Mouse (Mus musculus): Measurements from ENCODE around the gene Arhgef5. TPM values are rescaled to one million over a fixed set of nuclear protein-coding genes. Genes with fewer than 3 reads are reported as not detected.
A peak's percentile ranks its signal among the peaks of the same experiment; 100 is the strongest.
"Not testable (repeated sequence)": the region's sequence is repeated elsewhere in the genome, so short reads cannot be mapped to it uniquely, and the experiment has no call there.

The Arhgef5 gene
- polyA plus RNA-seq (2012; fragmentation: generic; extraction: Trizol), result 14.5 TPM

DNA sequence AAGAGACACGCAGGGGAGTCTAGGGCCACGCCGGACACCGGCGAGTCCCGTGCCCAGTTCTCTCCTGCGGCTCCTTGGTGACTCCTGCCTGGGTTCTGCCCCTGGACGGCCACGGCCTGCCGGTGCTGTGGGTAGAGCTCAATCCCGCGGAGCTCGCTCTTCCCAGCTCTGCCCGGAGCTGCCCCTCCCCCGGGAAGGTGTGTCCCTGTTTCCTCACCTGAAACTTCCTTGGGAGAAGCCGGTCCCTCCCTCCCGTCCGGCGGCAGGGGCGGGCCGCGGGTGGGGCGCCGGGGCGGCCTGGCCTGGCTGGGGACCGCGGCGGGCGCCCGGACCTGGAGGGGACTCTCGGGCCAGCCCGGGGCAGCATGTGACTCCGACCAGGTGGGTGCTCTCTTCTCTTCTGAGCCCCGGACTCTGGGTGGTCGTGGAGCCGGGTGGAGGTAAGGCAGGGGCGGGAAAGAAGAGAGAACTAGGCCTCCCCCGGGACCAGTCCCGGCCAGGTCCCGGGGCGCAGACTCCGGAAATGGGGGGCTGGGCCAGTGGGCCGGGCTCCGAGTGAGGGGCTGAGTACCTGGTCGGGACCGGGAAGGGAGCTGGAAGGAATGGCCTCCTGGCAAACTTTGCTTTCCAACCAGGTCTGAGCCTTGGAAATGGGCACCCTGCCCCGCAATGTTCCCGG lies at the start of gene Arhgef5:
Arhgef5 (plus strand) TSS at position 220 of the 679 bp plus-strand sequence.
- Histone ChIP-seq H3K27me3 (ENCODE audit: control insufficient read depth, insufficient read depth, insufficient read length) (no peaks in the 10 kb centered on the region), H3K79me2 (ENCODE audit: control insufficient read depth, insufficient read depth) (no peaks in the 10 kb centered on the region), H3K36me3 (ENCODE audit: control insufficient read depth, insufficient read depth) (no peaks in the 10 kb centered on the region), H3K4me3 (peak within 1 kb of the TSS; percentile 65), H3K4me2 (ENCODE audit: low read depth) (peak within 1 kb of the TSS; percentile 87), H3ac (ENCODE audit: control insufficient read depth, insufficient read length) (peak within 1 kb of the TSS; percentile 73)
- TF ChIP-seq TCF3 (IDR thresholded peaks at IDR 0.05; ENCODE audit: insufficient read length, low read depth) (no peak), POLR2A (IDR thresholded peaks at IDR 0.05; ENCODE audit: insufficient read length, low read depth) (peak; percentile 17)

DNA sequence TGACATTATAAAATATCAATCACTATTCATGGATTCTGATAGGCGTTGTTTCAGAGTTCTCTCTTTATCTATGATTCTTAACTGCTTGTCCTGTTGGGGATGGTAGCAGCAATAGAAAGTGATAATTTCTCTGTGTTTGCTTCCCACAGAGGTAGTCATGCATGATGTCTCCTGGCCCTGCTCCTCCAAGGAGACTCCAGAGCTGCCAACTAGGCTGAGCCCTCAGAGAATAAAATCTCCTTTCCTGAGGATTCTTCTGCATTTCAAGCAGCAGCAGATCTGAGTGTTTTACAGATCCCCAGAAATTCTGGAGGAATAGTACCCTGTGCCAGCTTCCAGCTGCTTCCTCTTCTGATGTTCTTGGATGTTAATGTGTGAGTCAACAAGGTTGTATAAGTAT lies 34.1 kb upstream of the Arhgef5 start, which contains the start of gene Olfr47:
Olfr47 (plus strand) TSS at position 275 of the 400 bp plus-strand sequence.
- H3K4me2 ChIP-seq (ENCODE audit: low read depth); H3ac ChIP-seq (ENCODE audit: control insufficient read depth, insufficient read length); H3K36me3 ChIP-seq (ENCODE audit: control insufficient read depth, insufficient read depth); H3K27me3 ChIP-seq (ENCODE audit: control insufficient read depth, insufficient read depth, insufficient read length); H3K79me2 ChIP-seq (ENCODE audit: control insufficient read depth, insufficient read depth); H3K4me3 ChIP-seq: not testable (repeated sequence)

DNA sequence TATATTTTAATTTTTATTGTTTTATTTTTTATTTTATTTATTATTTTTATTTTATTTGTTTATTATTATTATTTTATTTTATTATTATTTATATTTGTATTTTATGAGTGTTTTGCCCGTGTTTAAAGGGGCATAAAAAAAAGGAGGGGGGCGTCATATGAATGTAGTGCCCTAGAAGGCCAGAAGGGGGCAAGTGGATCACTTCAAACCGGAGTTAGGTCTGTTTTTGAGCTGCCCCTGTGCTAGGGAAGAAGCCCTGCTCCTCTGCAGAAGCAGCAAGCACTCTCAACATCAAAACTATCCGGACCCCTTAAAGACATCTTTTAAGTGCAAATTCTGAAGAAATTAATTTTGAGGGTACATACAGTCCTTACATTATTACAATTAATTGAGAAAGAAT lies 23.3 kb upstream of the Arhgef5 start:
- Histone ChIP-seq H3K27me3 (ENCODE audit: control insufficient read depth, insufficient read depth, insufficient read length) (no peaks in the 10 kb centered on the region), H3K4me2 (ENCODE audit: low read depth) (no peak overlapping the region), H3K79me2 (ENCODE audit: control insufficient read depth, insufficient read depth) (no peaks in the 10 kb centered on the region), H3ac (ENCODE audit: control insufficient read depth, insufficient read length) (no peak overlapping the region), H3K36me3 (ENCODE audit: control insufficient read depth, insufficient read depth) (no peaks in the 10 kb centered on the region), H3K4me3 (no peak overlapping the region)
- TF ChIP-seq REST (IDR thresholded peaks at IDR 0.05; ENCODE audit: insufficient read depth, insufficient read length), result no peak
- no peak for TF ChIP-seq TCF12 (IDR thresholded peaks at IDR 0.05; ENCODE audit: insufficient read depth, poor library complexity, severe bottlenecking)
- TF ChIP-seq USF1 (IDR thresholded peaks at IDR 0.05; ENCODE audit: low read depth), result no peak
- TF ChIP-seq POLR2AphosphoS2 (IDR thresholded peaks at IDR 0.05; ENCODE audit: insufficient read length, low read depth), result no peak
- no peak for TF ChIP-seq SRF (IDR thresholded peaks at IDR 0.05; ENCODE audit: control insufficient read depth, insufficient read length, low read depth)
- no peak for TF ChIP-seq E2F4 (IDR thresholded peaks at IDR 0.05; ENCODE audit: insufficient read depth)
- no peak for TF ChIP-seq MYOG (IDR thresholded peaks at IDR 0.05; ENCODE audit: control insufficient read depth in 1 of 3, insufficient read depth in 1 of 3, insufficient read length in 2 of 3, low read depth in 2 of 3)
- TF ChIP-seq MAX (IDR thresholded peaks at IDR 0.05; ENCODE audit: low read depth), result no peak
- TF ChIP-seq TCF3 (IDR thresholded peaks at IDR 0.05; ENCODE audit: insufficient read length, low read depth), result no peak
- no peak for TF ChIP-seq MYOD1 (IDR thresholded peaks at IDR 0.05; ENCODE audit: control insufficient read depth in 1 of 3, insufficient read length in 2 of 3, low read depth in 2 of 3)
- TF ChIP-seq POLR2A (IDR thresholded peaks at IDR 0.05; ENCODE audit: insufficient read length, low read depth), result no peak
- TF ChIP-seq CEBPB (IDR thresholded peaks at IDR 0.05; ENCODE audit: insufficient read depth, poor library complexity, severe bottlenecking), result no peak

DNA sequence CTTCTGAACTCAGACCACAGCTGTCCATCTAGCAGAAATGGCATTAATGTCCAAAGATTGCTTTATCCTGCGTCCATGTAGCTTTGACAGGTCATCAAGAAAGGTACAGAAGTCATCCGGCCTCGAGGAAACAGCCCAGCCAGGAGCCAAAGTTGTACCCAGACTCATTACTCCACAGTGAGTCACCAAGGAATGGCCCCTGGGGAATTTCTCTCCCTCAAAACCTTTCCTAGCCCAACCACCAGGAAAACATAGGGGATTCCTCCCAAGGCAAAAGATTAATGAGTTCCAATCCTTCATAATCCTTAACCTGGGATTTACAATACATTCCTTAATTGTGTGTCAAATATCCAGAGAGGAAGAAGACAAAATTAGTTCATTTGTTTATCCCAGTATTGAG lies 18.0 kb upstream of the Arhgef5 start:
- Histone ChIP-seq H3K27me3 (ENCODE audit: control insufficient read depth, insufficient read depth, insufficient read length) (no peaks in the 10 kb centered on the region), H3K4me3 (no peak overlapping the region), H3K36me3 (ENCODE audit: control insufficient read depth, insufficient read depth) (no peaks in the 10 kb centered on the region), H3K79me2 (ENCODE audit: control insufficient read depth, insufficient read depth) (no peaks in the 10 kb centered on the region), H3K4me2 (ENCODE audit: low read depth) (peak overlapping the region; percentile 16), H3ac (ENCODE audit: control insufficient read depth, insufficient read length) (no peak overlapping the region)
- TF ChIP-seq CEBPB (IDR thresholded peaks at IDR 0.05; ENCODE audit: insufficient read depth, poor library complexity, severe bottlenecking), result no peak
- no peak for TF ChIP-seq MYOG (IDR thresholded peaks at IDR 0.05; ENCODE audit: control insufficient read depth in 1 of 3, insufficient read depth in 1 of 3, insufficient read length in 2 of 3, low read depth in 2 of 3)
- TF ChIP-seq REST (IDR thresholded peaks at IDR 0.05; ENCODE audit: insufficient read depth, insufficient read length), result no peak
- TF ChIP-seq MAX (IDR thresholded peaks at IDR 0.05; ENCODE audit: low read depth), result no peak
- TF ChIP-seq USF1 (IDR thresholded peaks at IDR 0.05; ENCODE audit: low read depth), result no peak
- TF ChIP-seq TCF3 (IDR thresholded peaks at IDR 0.05; ENCODE audit: insufficient read length, low read depth), result no peak
- TF ChIP-seq SRF (IDR thresholded peaks at IDR 0.05; ENCODE audit: control insufficient read depth, insufficient read length, low read depth), result no peak
- TF ChIP-seq E2F4 (IDR thresholded peaks at IDR 0.05; ENCODE audit: insufficient read depth), result no peak
- TF ChIP-seq MYOD1 (IDR thresholded peaks at IDR 0.05; ENCODE audit: control insufficient read depth in 1 of 3, insufficient read length in 2 of 3, low read depth in 2 of 3), result no peak
- TF ChIP-seq TCF12 (IDR thresholded peaks at IDR 0.05; ENCODE audit: insufficient read depth, poor library complexity, severe bottlenecking), result no peak

DNA sequence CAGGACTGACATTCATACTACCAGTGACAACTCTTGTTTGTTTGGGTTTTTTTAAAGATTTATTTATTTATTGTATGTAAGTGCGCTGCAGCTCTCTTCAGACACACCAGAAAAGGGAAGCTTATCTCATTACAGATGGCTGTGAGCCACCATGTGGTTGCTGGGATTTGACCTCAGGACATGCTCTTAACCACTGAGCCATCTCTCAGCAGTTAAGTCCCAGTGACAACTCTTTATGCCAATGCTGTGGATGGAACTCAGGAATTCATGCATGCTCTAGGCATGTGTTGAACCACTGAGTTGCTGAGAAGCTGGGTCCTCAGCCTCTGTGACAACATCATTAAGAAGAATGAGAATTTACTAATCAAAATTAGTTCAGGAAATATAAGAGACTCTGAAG lies 12.4 kb upstream of the Arhgef5 start:
- Histone ChIP-seq H3K4me3 (no peak overlapping the region), H3K36me3 (ENCODE audit: control insufficient read depth, insufficient read depth) (no peaks in the 10 kb centered on the region), H3K79me2 (ENCODE audit: control insufficient read depth, insufficient read depth) (no peaks in the 10 kb centered on the region), H3K27me3 (ENCODE audit: control insufficient read depth, insufficient read depth, insufficient read length) (no peaks in the 10 kb centered on the region), H3ac (ENCODE audit: control insufficient read depth, insufficient read length) (no peak overlapping the region), H3K4me2 (ENCODE audit: low read depth) (no peak overlapping the region)
- TF ChIP-seq TCF12 (IDR thresholded peaks at IDR 0.05; ENCODE audit: insufficient read depth, poor library complexity, severe bottlenecking) (no peak), SRF (IDR thresholded peaks at IDR 0.05; ENCODE audit: control insufficient read depth, insufficient read length, low read depth) (no peak), USF1 (IDR thresholded peaks at IDR 0.05; ENCODE audit: low read depth) (no peak), E2F4 (IDR thresholded peaks at IDR 0.05; ENCODE audit: insufficient read depth) (no peak), REST (IDR thresholded peaks at IDR 0.05; ENCODE audit: insufficient read depth, insufficient read length) (no peak), POLR2A (IDR thresholded peaks at IDR 0.05; ENCODE audit: insufficient read length, low read depth) (no peak), TCF3 (IDR thresholded peaks at IDR 0.05; ENCODE audit: insufficient read length, low read depth) (no peak), CEBPB (IDR thresholded peaks at IDR 0.05; ENCODE audit: insufficient read depth, poor library complexity, severe bottlenecking) (no peak), MYOD1 (IDR thresholded peaks at IDR 0.05; ENCODE audit: control insufficient read depth in 1 of 3, insufficient read length in 2 of 3, low read depth in 2 of 3) (no peak), MAX (IDR thresholded peaks at IDR 0.05; ENCODE audit: low read depth) (no peak), POLR2AphosphoS2 (IDR thresholded peaks at IDR 0.05; ENCODE audit: insufficient read length, low read depth) (no peak), MYOG (IDR thresholded peaks at IDR 0.05; ENCODE audit: control insufficient read depth in 1 of 3, insufficient read depth in 1 of 3, insufficient read length in 2 of 3, low read depth in 2 of 3) (no peak)
